Mouse (Mus musculus) CH12.LX (cell line): ENCODE results near the gene Otogl. TPM values are rescaled to one million over a fixed set of nuclear protein-coding genes. Genes with fewer than 3 reads are reported as not detected.
A peak's percentile ranks its signal among the peaks of the same experiment; 100 is the strongest.

Experiments used
- DNase-seq: peaks from one replicate; pipeline ENCODE4 v3.0.0-alpha.2; 2013; ENCODE audit errors: extremely low read depth
- H3K27ac ChIP-seq: 2 replicates; pipeline ENCODE4 v1.5.1; 2012; ENCODE audit warnings: low read depth, mild to moderate bottlenecking, control low read depth, moderate library complexity; ENCODE audit not compliant: insufficient read depth
- H3K27me3 ChIP-seq: replicated peaks from 2 replicates; pipeline ENCODE3; 2012; ENCODE audit warnings: inconsistent platforms
- H3K36me3 ChIP-seq, 2 experiments: replicated peaks in 1 of 2; 2 replicates each; pipeline versions ENCODE3 to v1.6.1; 2012; ENCODE audit warnings: inconsistent platforms in 1 of 2, low read length in 1 of 2, mild to moderate bottlenecking in 1 of 2, mixed read lengths in 1 of 2, moderate library complexity in 1 of 2; ENCODE audit not compliant: control insufficient read depth in 1 of 2, insufficient read depth in 1 of 2
- H3K4me1 ChIP-seq, 2 experiments: 2 replicates each; pipeline ENCODE4 v1.6.1; 2012; ENCODE audit warnings: inconsistent platforms in 1 of 2, moderate library complexity in 1 of 2; ENCODE audit not compliant: insufficient read depth in 2 of 2, control insufficient read depth in 1 of 2
- H3K4me2 ChIP-seq: 2 replicates; pipeline ENCODE4 v1.6.1; 2012; ENCODE audit warnings: low read depth, mild to moderate bottlenecking, control low read depth; ENCODE audit not compliant: poor library complexity, insufficient read depth, severe bottlenecking
- H3K4me3 ChIP-seq, 3 experiments: fragments of 150-350 bp in 1 of 3; sonication (generic) in 1 of 3; replicated peaks in 1 of 3; 2 replicates each; pipeline versions ENCODE3 to v1.5.1; 2011 to 2012; ENCODE audit warnings: low read depth in 2 of 3, low read length in 2 of 3, mild to moderate bottlenecking in 2 of 3, moderate library complexity in 2 of 3, control low read depth in 1 of 3, improper control_type of control experiment in 1 of 3, inconsistent platforms in 1 of 3, mixed read lengths in 1 of 3; ENCODE audit not compliant: poor library complexity in 1 of 3
- H3K79me2 ChIP-seq: replicated peaks from 2 replicates; pipeline ENCODE4 v1.6.1; 2012; ENCODE audit warnings: mild to moderate bottlenecking, moderate library complexity; ENCODE audit not compliant: control insufficient read depth, poor library complexity, insufficient read depth, severe bottlenecking; ENCODE audit errors: extremely low read depth
- H3K9ac ChIP-seq: 2 replicates; pipeline ENCODE4 v1.6.1; 2012; ENCODE audit warnings: low read depth, mild to moderate bottlenecking, control low read depth, moderate library complexity; ENCODE audit not compliant: insufficient read depth
- H3K9me3 ChIP-seq: replicated peaks from 2 replicates; pipeline ENCODE3; 2012; ENCODE audit warnings: low read length, inconsistent platforms, mixed read lengths
- BHLHE40 ChIP-seq: IDR thresholded peaks from 2 replicates; pipeline ENCODE4 v1.6.1; 2011; ENCODE audit warnings: mild to moderate bottlenecking, low read depth, low read length, improper control_type of control experiment
- CHD1 ChIP-seq: IDR thresholded peaks from 2 replicates; pipeline ENCODE4 v1.6.1; 2012; ENCODE audit warnings: low read depth, low read length, improper control_type of control experiment, inconsistent platforms
- CHD2 ChIP-seq: IDR thresholded peaks from 2 replicates; pipeline ENCODE4 v1.6.1; 2011; ENCODE audit warnings: low read length, improper control_type of control experiment
- CTCF ChIP-seq, 2 experiments: IDR thresholded peaks in 1 of 2; conservative IDR thresholded peaks in 1 of 2; 2 replicates each; pipeline ENCODE4 v1.5.1; 2011 to 2012; ENCODE audit warnings: low read depth in 2 of 2, low read length in 2 of 2, improper control_type of control experiment in 1 of 2, inconsistent platforms in 1 of 2, mild to moderate bottlenecking in 1 of 2, moderate library complexity in 1 of 2
- E2F4 ChIP-seq: IDR thresholded peaks from 2 replicates; pipeline ENCODE4 v1.6.1; 2011; ENCODE audit warnings: low read depth, low read length, improper control_type of control experiment; ENCODE audit not compliant: insufficient replicate concordance
- ELF1 ChIP-seq: IDR thresholded peaks from 2 replicates; pipeline ENCODE4 v1.6.1; 2014; ENCODE audit warnings: low read depth, mild to moderate bottlenecking, inconsistent platforms, low read length, improper control_type of control experiment
- EP300 ChIP-seq: IDR thresholded peaks from 2 replicates; pipeline ENCODE4 v1.6.1; 2011; ENCODE audit warnings: low read length, improper control_type of control experiment
- ETS1 ChIP-seq: conservative IDR thresholded peaks from 2 replicates; pipeline ENCODE4 v1.6.1; 2012; ENCODE audit warnings: low read depth, mild to moderate bottlenecking, inconsistent platforms, low read length, improper control_type of control experiment, moderate library complexity
- HCFC1 ChIP-seq: IDR thresholded peaks from 2 replicates; pipeline ENCODE4 v1.6.1; 2012; ENCODE audit warnings: low read depth, mild to moderate bottlenecking, inconsistent platforms, low read length, improper control_type of control experiment
- IRF4 ChIP-seq: IDR thresholded peaks from 2 replicates; pipeline ENCODE4 v1.6.1; 2014; ENCODE audit warnings: low read depth, mild to moderate bottlenecking, inconsistent platforms, low read length, improper control_type of control experiment
- JUN ChIP-seq: IDR thresholded peaks from 2 replicates; pipeline ENCODE4 v1.6.1; 2011; ENCODE audit warnings: low read depth, mild to moderate bottlenecking, low read length, improper control_type of control experiment, moderate library complexity; ENCODE audit not compliant: insufficient read depth
- KAT2A ChIP-seq: IDR thresholded peaks from 2 replicates; pipeline ENCODE4 v1.6.1; 2012; ENCODE audit warnings: low read length, improper control_type of control experiment, inconsistent platforms; ENCODE audit not compliant: insufficient replicate concordance
- MAFK ChIP-seq: IDR thresholded peaks from 2 replicates; pipeline ENCODE4 v1.6.1; 2011; ENCODE audit warnings: low read length, improper control_type of control experiment; ENCODE audit not compliant: insufficient replicate concordance
- MAZ ChIP-seq: IDR thresholded peaks from 2 replicates; pipeline ENCODE4 v1.6.1; 2012; ENCODE audit warnings: low read depth, mild to moderate bottlenecking, inconsistent platforms, low read length, improper control_type of control experiment, moderate library complexity
- MYC ChIP-seq: IDR thresholded peaks from 2 replicates; pipeline ENCODE4 v1.6.1; 2011; ENCODE audit warnings: low read depth, mild to moderate bottlenecking, improper control_type of control experiment, low read length
- RCOR1 ChIP-seq: conservative IDR thresholded peaks from 2 replicates; pipeline ENCODE4 v1.6.1; 2012; ENCODE audit warnings: low read depth, mild to moderate bottlenecking, inconsistent platforms, low read length, improper control_type of control experiment
- SIN3A ChIP-seq: IDR thresholded peaks from 2 replicates; pipeline ENCODE4 v1.6.1; 2012; ENCODE audit warnings: low read length, improper control_type of control experiment, inconsistent platforms
- SMC3 ChIP-seq: IDR thresholded peaks from 2 replicates; pipeline ENCODE4 v1.6.1; 2011; ENCODE audit warnings: low read depth, low read length, improper control_type of control experiment
- TCF12 ChIP-seq: IDR thresholded peaks from 2 replicates; pipeline ENCODE4 v1.6.1; 2014; ENCODE audit warnings: low read depth, mild to moderate bottlenecking, inconsistent platforms, low read length, improper control_type of control experiment
- UBTF ChIP-seq: IDR thresholded peaks from 2 replicates; pipeline ENCODE4 v1.6.1; 2012; ENCODE audit warnings: low read depth, mild to moderate bottlenecking, inconsistent platforms, low read length, improper control_type of control experiment, moderate library complexity
- ZC3H11A ChIP-seq: IDR thresholded peaks from 2 replicates; pipeline ENCODE4 v1.6.1; 2012; ENCODE audit warnings: low read depth, mild to moderate bottlenecking, inconsistent platforms, low read length, improper control_type of control experiment
- ZKSCAN1 ChIP-seq: IDR thresholded peaks from 2 replicates; pipeline ENCODE4 v1.6.1; 2012; ENCODE audit warnings: low read depth, inconsistent platforms, low read length, improper control_type of control experiment, borderline replicate concordance
- ZMIZ1 ChIP-seq: IDR thresholded peaks from 2 replicates; pipeline ENCODE4 v1.6.1; 2012; ENCODE audit warnings: low read depth, mild to moderate bottlenecking, inconsistent platforms, low read length, improper control_type of control experiment
- ZNF384 ChIP-seq: IDR thresholded peaks from 2 replicates; pipeline ENCODE4 v1.6.1; 2012; ENCODE audit warnings: low read depth, low read length, improper control_type of control experiment, inconsistent platforms
- dilution Hi-C: fragments of 300-500 bp; cut with MboI; formaldehyde crosslinking; loops from 2 replicates; pipeline ENCODE4 v1.14.3; 2020; ENCODE audit warnings: low sequenced_read_pairs; ENCODE audit not compliant: extremely low pct_unique_long_range_greater_than_20kb, extremely low pct_ligation_motif_present
- in situ Hi-C: fragments of 300-500 bp; cut with MboI; formaldehyde crosslinking; loops from 3 replicates; pipeline ENCODE4 v1.14.3; 2019; ENCODE audit warnings: low sequenced_read_pairs, low pct_ligation_motif_present, low pct_unique_long_range_greater_than_20kb, mixed read lengths
- polyA plus RNA-seq: library from polyadenylated mRNA; unstranded; fragments of >175 nt; gene quantifications from 2 replicates; pipeline ENCODE4 v1.2.1, GENCODE M21; 2012; ENCODE audit warnings: low read depth; ENCODE audit not compliant: insufficient read length
- total RNA-seq, 2 experiments: library from RNA; depleted of rRNA; stranded (reverse); fragments of 300-350 nt in 1 of 2; fragments of >200 nt in 1 of 2; gene quantifications; 2 replicates each; pipeline ENCODE4 v1.2.3; 2012 to 2014

Otogl gene
- total and polyA plus RNA-seq, 3 experiments = 1.1 to 3.2 (median 2.1) TPM

- TF ChIP-seq E2F4 (no peak), MYC (no peak), IRF4 (no peak), TCF12 (no peak), MAFK (peak; percentile 82), ELF1 (no peak), RCOR1 (no peak), HCFC1 (no peak), MAZ (no peak), BHLHE40 (no peak), ZNF384 (no peak), ZMIZ1 (no peak)
Measured at GRCm38 (mm10) chr10:107858684-107859083, 53.2 kb downstream of the Otogl start (continued).

GRCm38 (mm10) chr10:107844906-107845305 is 67.0 kb downstream of the Otogl start:
- in situ Hi-C loops = no loop called here

More at GRCm38 (mm10) chr10:107844906-107845305, 67.0 kb downstream of the Otogl start:
- no peaks in the 10 kb centered on the region for H3K4me1 ChIP-seq
- no peak overlapping the region for H3K27ac ChIP-seq
- no peak overlapping the region for H3K4me2 ChIP-seq
- no peak overlapping the region for H3K4me3 ChIP-seq
- no peak for DNase-seq
- dilution Hi-C loops = no loop called here
- H3K9me3 ChIP-seq = no peaks in the 10 kb centered on the region
- no peaks in the 10 kb centered on the region for H3K36me3 ChIP-seq
- TF ChIP-seq ZKSCAN1 = no peak
- no peak for TF ChIP-seq JUN
- no peak for TF ChIP-seq CTCF (conservative IDR thresholded peaks at IDR 0.05 in 1 of 2, IDR thresholded peaks at IDR 0.05 in 1 of 2; ENCODE audit: low read depth in 2 of 2, low read length in 2 of 2)
- no peak for TF ChIP-seq ELF1
- TF ChIP-seq E2F4 = no peak
- no peak for TF ChIP-seq KAT2A
- no peak for TF ChIP-seq SIN3A
- no peak for TF ChIP-seq UBTF
- TF ChIP-seq MAFK = no peak
- no peak for TF ChIP-seq HCFC1
- no peak for TF ChIP-seq ZC3H11A
- no peak for TF ChIP-seq ETS1
- no peak for TF ChIP-seq BHLHE40
- no peak for TF ChIP-seq CHD1
- no peak for TF ChIP-seq SMC3
- TF ChIP-seq CHD2 = no peak
- no peak for TF ChIP-seq EP300
- no peak for TF ChIP-seq IRF4
- TF ChIP-seq, all 38 proteins: peak for 0
- Histone ChIP-seq H3K27me3 (no peaks in the 10 kb centered on the region), H3K9ac (no peak overlapping the region), H3K79me2 (no peaks in the 10 kb centered on the region)
